Mouse (Mus musculus) heart, embryonic 15.5 days (tissue): ENCODE data around the gene Ndufs2. TPM values are rescaled to one million over a fixed set of nuclear protein-coding genes. Genes with fewer than 3 reads are reported as not detected.
A peak's percentile ranks its signal among the peaks of the same experiment; 100 is the strongest.

Experiments used
- ATAC-seq: fragments of 200-750 bp; cut with Nextera tagmentation; replicated peaks from 2 replicates; pipeline ENCODE4 v1.8.0; 2017; ENCODE audit warnings: low read depth, moderate TSS enrichment; ENCODE audit not compliant: insufficient number of reproducible peaks, insufficient read depth, low FRiP score
- H3K27ac ChIP-seq: fragments of 300-500 bp; sonication (generic); 2 replicates; pipeline ENCODE4 v1.5.1; 2015; ENCODE audit warnings: mild to moderate bottlenecking, inconsistent platforms
- H3K27me3 ChIP-seq: fragments of 300-500 bp; sonication (generic); 2 replicates; pipeline ENCODE4 v1.6.1; 2015; ENCODE audit warnings: inconsistent platforms
- H3K36me3 ChIP-seq: fragments of 300-500 bp; sonication (generic); 2 replicates; pipeline ENCODE4 v1.6.1; 2015; ENCODE audit warnings: mild to moderate bottlenecking, inconsistent platforms
- H3K4me1 ChIP-seq: fragments of 300-500 bp; sonication (generic); replicated peaks from 2 replicates; pipeline ENCODE4 v1.6.1; 2015; ENCODE audit warnings: inconsistent platforms
- H3K4me2 ChIP-seq: fragments of 300-500 bp; sonication (generic); 2 replicates; pipeline ENCODE4 v1.6.1; 2015; ENCODE audit warnings: inconsistent platforms, mild to moderate bottlenecking, moderate library complexity
- H3K4me3 ChIP-seq: fragments of 300-500 bp; sonication (generic); 2 replicates; pipeline ENCODE4 v1.5.1; 2015; ENCODE audit warnings: mild to moderate bottlenecking, inconsistent platforms
- H3K9ac ChIP-seq: fragments of 300-500 bp; sonication (generic); 2 replicates; pipeline ENCODE4 v1.6.1; 2015; ENCODE audit warnings: mild to moderate bottlenecking, inconsistent platforms
- H3K9me3 ChIP-seq: fragments of 300-500 bp; sonication (generic); replicated peaks from 2 replicates; pipeline ENCODE4 v1.6.1; 2016; ENCODE audit warnings: inconsistent platforms
- WGBS: fragments of 180-500 bp; shearing (Covaris S2); methylation state at CpG from one replicate; pipeline ENCODE4 v1.1.7; 2015; ENCODE audit warnings: mixed read lengths; 5-methylcytosine and 5-hydroxymethylcytosine counted together
- polyA plus RNA-seq: library from polyadenylated mRNA; unstranded; fragments of >200 nt; fragmentation: Nextera tagmentation; extraction: Ambion mirVana; gene quantifications from 2 replicates; pipeline ENCODE4 v1.2.1, GENCODE M21; 2015

Gene Ndufs2
- polyA plus RNA-seq, 1 experiment from 2014 or later, result 535 TPM

DNA sequence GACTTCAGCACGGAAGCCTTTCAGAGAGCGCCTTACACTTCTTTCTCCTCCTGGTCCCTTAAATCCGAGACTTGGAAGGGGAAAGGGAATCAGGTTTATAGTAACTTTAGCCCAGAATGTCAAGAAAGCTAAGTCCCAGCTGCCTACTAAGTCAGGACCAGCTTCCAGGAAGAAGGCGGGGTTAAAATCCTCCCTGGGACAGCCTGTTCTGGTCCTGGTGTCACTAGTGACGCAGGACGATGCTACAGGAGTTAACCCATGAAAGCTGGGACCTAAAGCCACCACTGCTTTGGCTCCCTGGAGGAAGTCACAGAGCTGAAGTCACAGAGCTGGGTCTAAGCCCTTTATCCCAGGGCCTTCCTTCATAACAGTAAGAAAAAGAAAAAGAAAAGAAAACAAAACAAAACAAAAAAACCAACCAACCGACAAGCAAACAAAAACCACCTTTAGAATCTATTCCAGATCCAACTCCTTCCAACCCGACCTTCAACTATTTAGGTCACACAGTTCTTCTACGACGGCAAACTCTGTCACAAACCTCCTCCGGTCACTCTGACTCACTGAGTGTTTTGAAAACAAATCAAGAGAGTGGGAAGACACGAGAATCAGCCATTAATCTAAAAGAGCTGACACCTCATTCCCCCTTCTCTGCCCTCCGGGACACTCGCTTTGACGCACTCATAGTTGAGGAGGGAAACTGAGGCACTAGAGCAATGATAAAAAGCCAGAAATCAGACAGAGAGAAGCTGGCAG lies 11.0 kb downstream of the Ndufs2 start:
- Histone ChIP-seq H3K9me3 (no peaks in the 10 kb centered on the region), H3K27me3 (no peaks in the 10 kb centered on the region), H3K4me2 (no peak overlapping the region), H3K4me1 (peaks cover 10% of the 10 kb centered on the region; the same call in 1 of the 2 replicates), H3K4me3 (no peak overlapping the region), H3K36me3 (peaks cover 87% of the 10 kb centered on the region), H3K27ac (no peak overlapping the region), H3K9ac (no peak overlapping the region)
- no peak; the same call in 1 of the 2 replicates for ATAC-seq
- WGBS, result 66% methylated on average over 15 of the region's 15 CpGs

GRCm38 (mm10) chr1:171238463-171238862 lies 12.7 kb downstream of the Ndufs2 start:
- H3K27me3 ChIP-seq, result no peaks in the 10 kb centered on the region
- H3K36me3 ChIP-seq, result peaks cover 93% of the 10 kb centered on the region
- no peak overlapping the region for H3K4me3 ChIP-seq
- 71% methylated on average over 14 of the region's 14 CpGs for WGBS
- H3K4me2 ChIP-seq, result no peak overlapping the region
- peaks cover 15% of the 10 kb centered on the region; the same call in 1 of the 2 replicates for H3K4me1 ChIP-seq
- ATAC-seq, result 0 out of 2 replicates have a peak, but pooled peaks have one; percentile 24
- no peaks in the 10 kb centered on the region for H3K9me3 ChIP-seq
- H3K9ac ChIP-seq, result no peak overlapping the region
- no peak overlapping the region for H3K27ac ChIP-seq

- ATAC-seq, result no peak
- WGBS, result 79% methylated on average over 6 of the region's 6 CpGs
- no peak overlapping the region for H3K4me3 ChIP-seq
- no peaks in the 10 kb centered on the region for H3K9me3 ChIP-seq
- H3K27ac ChIP-seq, result no peak overlapping the region
- H3K4me1 ChIP-seq, result peaks cover 16% of the 10 kb centered on the region; the same call in 1 of the 2 replicates
- peaks cover 83% of the 10 kb centered on the region for H3K36me3 ChIP-seq
- H3K4me2 ChIP-seq, result no peak overlapping the region
- H3K27me3 ChIP-seq, result no peaks in the 10 kb centered on the region
- H3K9ac ChIP-seq, result no peak overlapping the region
Observed at GRCm38 (mm10) chr1:171237438-171237837, 13.8 kb downstream of the Ndufs2 start.

DNA sequence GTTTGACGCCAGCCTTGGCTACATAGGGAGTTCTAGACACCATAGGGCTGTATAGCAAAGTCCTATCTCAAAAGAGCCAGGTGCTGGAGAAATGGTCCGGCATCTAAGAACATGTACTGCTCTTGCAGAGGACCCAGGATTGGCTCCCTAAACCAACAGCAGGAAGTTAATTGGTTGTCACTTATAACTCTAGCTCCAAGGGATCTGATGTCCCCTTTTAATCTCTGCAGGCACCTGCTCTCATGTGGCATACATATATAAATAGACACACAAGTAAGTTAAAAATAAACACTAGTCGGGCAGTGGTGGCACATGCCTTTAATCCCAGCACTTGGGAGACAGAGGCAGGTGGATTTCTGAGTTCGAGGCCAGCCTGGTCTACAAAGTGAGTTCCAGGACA lies 15.4 kb downstream of the Ndufs2 start:
- Histone ChIP-seq H3K4me1 (peaks cover 16% of the 10 kb centered on the region; the same call in 1 of the 2 replicates), H3K36me3 (peaks cover 67% of the 10 kb centered on the region), H3K4me3 (no peak overlapping the region), H3K27me3 (no peaks in the 10 kb centered on the region), H3K9ac (no peak overlapping the region), H3K9me3 (no peaks in the 10 kb centered on the region), H3K27ac (0 out of 2 replicates have a peak overlapping the region, but pooled peaks have one; percentile 1), H3K4me2 (no peak overlapping the region)
- ATAC-seq, result no peak
- 45% methylated on average over 4 of the region's 4 CpGs for WGBS

DNA sequence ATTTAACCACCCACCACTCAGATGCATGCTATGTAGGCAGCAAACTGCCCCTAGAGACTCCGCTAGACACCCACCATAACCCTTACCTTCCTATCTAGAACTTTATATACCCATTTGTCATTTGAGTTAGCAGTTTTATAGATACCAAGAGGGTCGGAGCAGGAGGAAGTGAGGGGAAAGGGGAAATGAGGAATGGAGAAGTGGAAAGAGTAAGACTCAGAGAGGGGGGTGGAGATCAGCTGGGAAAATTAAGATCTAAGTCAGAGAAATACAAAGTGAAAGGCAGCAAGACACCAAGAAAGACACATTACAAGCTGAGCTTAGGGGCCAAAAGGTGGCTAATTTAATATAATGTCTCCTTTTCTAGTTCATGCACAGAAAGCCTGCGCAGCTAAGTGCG lies 16.6 kb downstream of the Ndufs2 start:
- no peaks in the 10 kb centered on the region for H3K9me3 ChIP-seq
- H3K4me2 ChIP-seq, result no peak overlapping the region
- 92% methylated on average over 4 of the region's 4 CpGs for WGBS
- no peak for ATAC-seq
- peaks cover 54% of the 10 kb centered on the region for H3K36me3 ChIP-seq
- no peak overlapping the region for H3K27ac ChIP-seq
- no peak overlapping the region for H3K9ac ChIP-seq
- no peaks in the 10 kb centered on the region for H3K27me3 ChIP-seq
- H3K4me1 ChIP-seq, result peaks cover 11% of the 10 kb centered on the region; the same call in 1 of the 2 replicates
- H3K4me3 ChIP-seq, result no peak overlapping the region

DNA sequence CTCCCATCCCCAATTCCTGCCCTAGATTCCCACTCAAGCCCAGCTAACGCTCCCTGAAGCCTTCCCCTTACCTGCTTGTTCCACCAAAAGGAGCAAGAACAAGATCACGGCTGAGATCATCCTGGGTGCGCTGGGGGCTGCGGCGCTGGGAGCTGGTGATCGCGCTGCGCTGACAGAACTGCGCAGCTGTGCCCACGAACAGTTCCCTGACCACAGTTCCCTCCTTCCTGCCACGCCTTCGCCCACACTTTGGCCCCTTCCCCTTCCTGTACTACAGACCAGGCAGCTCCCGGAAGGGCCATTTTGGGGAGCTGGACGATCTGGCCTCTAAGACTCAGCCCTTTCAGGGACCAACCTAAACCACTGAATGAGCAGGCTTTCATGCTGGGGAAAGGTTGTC lies 17.1 kb downstream of the Ndufs2 start, which contains the start of gene Fcer1g:
TSS of gene Fcer1g (minus strand) at position 240 of the 400 bp plus-strand sequence.
- no peaks in the 10 kb centered on the region for H3K9me3 ChIP-seq
- no peak within 1 kb of the TSS; the same call in 1 of the 2 replicates for H3K9ac ChIP-seq
- H3K36me3 ChIP-seq, result peaks cover 50% of the 10 kb centered on the region
- no peak for ATAC-seq
- H3K4me1 ChIP-seq, result peaks cover 11% of the 10 kb centered on the region; the same call in 1 of the 2 replicates
- no peaks in the 10 kb centered on the region for H3K27me3 ChIP-seq
- WGBS, result 85% methylated on average over 14 of the region's 14 CpGs
- H3K4me3 ChIP-seq, result peak within 1 kb of the TSS; percentile 15; the same call in 1 of the 2 replicates
- H3K4me2 ChIP-seq, result no peak within 1 kb of the TSS
- peak within 1 kb of the TSS; percentile 11; the same call in 1 of the 2 replicates for H3K27ac ChIP-seq

- H3K9ac ChIP-seq, result no peak overlapping the region
- H3K9me3 ChIP-seq, result no peaks in the 10 kb centered on the region
- peak overlapping the region; percentile 11; the same call in 1 of the 2 replicates for H3K27ac ChIP-seq
- WGBS, result 51% methylated on average over 12 of the region's 12 CpGs
- H3K36me3 ChIP-seq, result peaks cover 39% of the 10 kb centered on the region
- ATAC-seq, result no peak
- H3K4me3 ChIP-seq, result peak overlapping the region; percentile 7; the same call in 1 of the 2 replicates
- H3K4me1 ChIP-seq, result peaks cover 11% of the 10 kb centered on the region; the same call in 1 of the 2 replicates
- no peak overlapping the region for H3K4me2 ChIP-seq
- no peaks in the 10 kb centered on the region for H3K27me3 ChIP-seq
Observed at GRCm38 (mm10) chr1:171232800-171233730, 18.1 kb downstream of the Ndufs2 start.

- no peak overlapping the region for H3K4me3 ChIP-seq
- H3K9me3 ChIP-seq, result no peaks in the 10 kb centered on the region
- H3K27me3 ChIP-seq, result no peaks in the 10 kb centered on the region
- H3K27ac ChIP-seq, result no peak overlapping the region
- WGBS, result 78% methylated on average over 5 of the region's 5 CpGs
- no peak for ATAC-seq
- no peak overlapping the region for H3K4me2 ChIP-seq
- H3K4me1 ChIP-seq, result peaks cover 11% of the 10 kb centered on the region; the same call in 1 of the 2 replicates
- no peak overlapping the region for H3K9ac ChIP-seq
- peaks cover 32% of the 10 kb centered on the region for H3K36me3 ChIP-seq
Observed at GRCm38 (mm10) chr1:171232348-171232747, 18.8 kb downstream of the Ndufs2 start.

- WGBS, result 62% methylated on average over 4 of the region's 4 CpGs
- no peak for ATAC-seq
Observed at GRCm38 (mm10) chr1:171231844-171232243, 19.3 kb downstream of the Ndufs2 start.

DNA sequence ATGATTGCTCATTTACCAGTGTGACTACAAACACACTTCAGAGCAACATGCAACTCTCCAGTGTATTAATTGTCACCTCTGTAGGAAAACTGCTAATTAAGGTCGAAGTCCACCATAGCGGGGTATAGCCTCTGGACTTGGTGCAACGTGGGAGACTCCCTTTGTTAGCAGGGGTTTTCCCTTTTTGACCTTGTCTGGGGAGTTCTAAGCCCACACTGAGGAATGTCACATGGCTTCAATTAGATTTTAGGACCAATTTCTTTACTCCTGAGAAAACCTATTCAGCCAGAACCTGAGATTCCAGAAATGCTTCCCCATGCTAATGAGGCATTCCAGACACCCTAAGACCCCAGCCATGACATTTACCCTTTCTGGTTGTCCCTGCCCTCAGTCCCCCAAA lies 21.0 kb downstream of the Ndufs2 start:
- Histone ChIP-seq H3K4me2 (no peak overlapping the region), H3K27ac (no peak overlapping the region), H3K4me1 (peaks cover 9% of the 10 kb centered on the region; the same call in 1 of the 2 replicates), H3K9me3 (no peaks in the 10 kb centered on the region), H3K27me3 (no peaks in the 10 kb centered on the region), H3K4me3 (no peak overlapping the region), H3K36me3 (peaks cover 13% of the 10 kb centered on the region), H3K9ac (no peak overlapping the region)
- ATAC-seq, result no peak
- WGBS, result 79% methylated on average over 3 of the region's 3 CpGs

More at GRCm38 (mm10) chr1:171231844-171232243, 19.3 kb downstream of the Ndufs2 start:
- Histone ChIP-seq H3K36me3 (peaks cover 27% of the 10 kb centered on the region), H3K27ac (no peak overlapping the region), H3K27me3 (no peaks in the 10 kb centered on the region), H3K4me1 (peaks cover 11% of the 10 kb centered on the region; the same call in 1 of the 2 replicates), H3K9me3 (no peaks in the 10 kb centered on the region), H3K9ac (no peak overlapping the region), H3K4me2 (no peak overlapping the region), H3K4me3 (no peak overlapping the region)

DNA sequence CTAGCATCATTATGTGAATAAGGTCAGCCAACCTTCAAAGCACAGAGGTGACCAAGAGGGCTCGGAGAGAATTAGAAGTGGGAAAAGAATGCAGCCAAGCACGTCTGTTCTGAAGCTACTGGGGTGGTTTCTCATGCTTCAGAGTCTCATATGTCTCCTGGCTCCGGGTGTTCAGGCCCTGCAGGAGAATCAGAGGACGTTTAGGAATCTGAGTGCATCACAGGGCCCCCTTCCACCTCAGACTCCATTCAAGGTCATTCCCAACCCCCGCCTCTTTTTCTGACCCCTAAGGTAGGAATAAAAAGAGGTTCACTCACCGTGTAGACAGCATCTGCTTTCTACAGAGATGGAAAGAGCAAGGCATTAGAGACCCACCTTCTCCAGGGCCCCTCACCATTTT lies 21.4 kb downstream of the Ndufs2 start:
- 60% methylated on average over 6 of the region's 6 CpGs for WGBS
- no peaks in the 10 kb centered on the region for H3K9me3 ChIP-seq
- ATAC-seq, result no peak
- H3K4me3 ChIP-seq, result no peak overlapping the region
- H3K27ac ChIP-seq, result no peak overlapping the region
- H3K4me1 ChIP-seq, result 0 out of 2 replicates have a peak, but pooled peaks cover 9% of the 10 kb centered on the region
- no peak overlapping the region for H3K9ac ChIP-seq
- H3K27me3 ChIP-seq, result no peaks in the 10 kb centered on the region
- peaks cover 8% of the 10 kb centered on the region for H3K36me3 ChIP-seq
- H3K4me2 ChIP-seq, result no peak overlapping the region
